Mouse (Mus musculus): Measurements from ENCODE around the gene Lrfn5.

Lrfn5 gene

GRCm38 (mm10) chr12:61522829-61523370, at the start of gene Lrfn5:
TSS of gene Lrfn5 (plus strand) at chr12:61523150.
- DNase-seq: no peak

GRCm38 (mm10) chr12:61521501-61522147, 1.3 kb upstream of the Lrfn5 start:
- no peak for DNase-seq

- DNase-seq: no peak
Measured at GRCm38 (mm10) chr12:61522148-61522828, 662 bp upstream of the Lrfn5 start.

GRCm38 (mm10) chr12:61523631-61524182, 757 bp downstream of the Lrfn5 start:
- DNase-seq: no peak

- no peak for DNase-seq
Measured at GRCm38 (mm10) chr12:61524183-61524651, 1.3 kb downstream of the Lrfn5 start.

- DNase-seq: no peak
Measured at GRCm38 (mm10) chr12:61526199-61526598, 3.2 kb downstream of the Lrfn5 start.

GRCm38 (mm10) chr12:61579949-61580348, 57.0 kb downstream of the Lrfn5 start:
- DNase-seq: no peak

- no peak for DNase-seq
Measured at GRCm38 (mm10) chr12:61600305-61600704, 77.4 kb downstream of the Lrfn5 start.

- DNase-seq: no peak
Measured at GRCm38 (mm10) chr12:61607871-61608270, 84.9 kb downstream of the Lrfn5 start.

- no peak for DNase-seq
Measured at GRCm38 (mm10) chr12:61610081-61610480, 87.1 kb downstream of the Lrfn5 start.

GRCm38 (mm10) chr12:61624532-61624931, 101.6 kb downstream of the Lrfn5 start:
- no peak for DNase-seq

- no peak for DNase-seq
Measured at GRCm38 (mm10) chr12:61654380-61654779, 131.4 kb downstream of the Lrfn5 start.

- DNase-seq: no peak
Measured at GRCm38 (mm10) chr12:61723158-61723557, 200.2 kb downstream of the Lrfn5 start.

GRCm38 (mm10) chr12:61807073-61807605, 284.2 kb downstream of the Lrfn5 start:
- DNase-seq: no peak

- DNase-seq: no peak
Measured at GRCm38 (mm10) chr12:61823601-61824000, 300.7 kb downstream of the Lrfn5 start.

- no peak for DNase-seq
Measured at GRCm38 (mm10) chr12:61826311-61826710, 303.4 kb downstream of the Lrfn5 start.

GRCm38 (mm10) chr12:61842599-61843291, 319.8 kb downstream of the Lrfn5 start:
- no peak for DNase-seq

- DNase-seq: no peak
Measured at GRCm38 (mm10) chr12:61854183-61854582, 331.2 kb downstream of the Lrfn5 start.
